Comparison of ENCODE assay signal across 8 mouse cellular contexts in genomic region chr8:95351461-95351860, GRCm38 (mm10). TPM values are rescaled to one million over a fixed set of nuclear protein-coding genes. Genes with fewer than 3 reads are reported as not detected.
DNase-seq lines count a peak whose midpoint lies in the region; ATAC-seq and TF ChIP-seq lines count a peak whose summit lies in the region.

No protein-coding gene starts in this region.

- H3K9me3 ChIP-seq in lung, embryonic 14.5 days (ENCODE audit: low read depth, low read length), result no peaks in the 10 kb centered on the region
- H3K9me3 ChIP-seq in heart, postnatal 0 days (replicated peaks; ENCODE audit: control insufficient read depth, low read length), result no peaks in the 10 kb centered on the region
- H3K9me3 ChIP-seq in liver, embryonic 16.5 days (replicated peaks; ENCODE audit: control insufficient read depth, low read length), result no peaks in the 10 kb centered on the region
- H3K9me3 ChIP-seq in stomach, embryonic 15.5 days, result no peaks in the 10 kb centered on the region

- peak; percentile 49 for TF ChIP-seq CTCF in lung, embryonic 14.5 days (IDR thresholded peaks at IDR 0.05; ENCODE audit: low read depth)
- peak; percentile 35; the same call in 1 of the 2 replicates for TF ChIP-seq CTCF in heart, postnatal 0 days (IDR thresholded peaks at IDR 0.05; ENCODE audit: low read depth)

- H3K4me3 ChIP-seq in lung, embryonic 14.5 days (ENCODE audit: low read depth, low read length), result peak overlapping the region; percentile 68
- H3K4me3 ChIP-seq in heart, postnatal 0 days (ENCODE audit: low read depth, low read length), result peak overlapping the region; percentile 83
- peak overlapping the region; percentile 59; the same call in 1 of the 2 replicates for H3K4me3 ChIP-seq in liver, embryonic 16.5 days (ENCODE audit: low read depth, low read length)
- H3K4me3 ChIP-seq in stomach, embryonic 15.5 days (replicated peaks), result peak overlapping the region; percentile 77

- H3K27me3 ChIP-seq in lung, embryonic 14.5 days (ENCODE audit: insufficient read depth, low read length), result peaks cover 9% of the 10 kb centered on the region; the same call in 1 of the 2 replicates
- H3K27me3 ChIP-seq in heart, postnatal 0 days (ENCODE audit: control insufficient read depth, insufficient read depth, low read length), result no peaks in the 10 kb centered on the region
- peaks cover 47% of the 10 kb centered on the region for H3K27me3 ChIP-seq in liver, embryonic 16.5 days (ENCODE audit: control insufficient read depth, insufficient read depth, low read depth, low read length)
- no peaks in the 10 kb centered on the region for H3K27me3 ChIP-seq in stomach, embryonic 15.5 days (replicated peaks)

- no peaks in the 10 kb centered on the region for H3K36me3 ChIP-seq in lung, embryonic 14.5 days (ENCODE audit: insufficient read depth)
- no peaks in the 10 kb centered on the region; the same call in 1 of the 2 replicates for H3K36me3 ChIP-seq in heart, postnatal 0 days (replicated peaks; ENCODE audit: control insufficient read depth, insufficient read depth, low read length)
- H3K36me3 ChIP-seq in liver, embryonic 16.5 days (ENCODE audit: control insufficient read depth, insufficient read depth), result no peaks in the 10 kb centered on the region
- H3K36me3 ChIP-seq in stomach, embryonic 15.5 days, result no peaks in the 10 kb centered on the region

- peak overlapping the region; percentile 38; the same call in 1 of the 2 replicates for H3K9ac ChIP-seq in lung, embryonic 14.5 days
- H3K9ac ChIP-seq in heart, postnatal 0 days (replicated peaks; ENCODE audit: low read depth, low read length), result peak overlapping the region; percentile 92
- H3K9ac ChIP-seq in liver, embryonic 16.5 days (ENCODE audit: low read depth, low read length), result no peak overlapping the region
- H3K9ac ChIP-seq in stomach, embryonic 15.5 days, result no peak overlapping the region

- H3K4me1 ChIP-seq in lung, embryonic 14.5 days (ENCODE audit: insufficient read depth), result peaks cover 12% of the 10 kb centered on the region
- H3K4me1 ChIP-seq in heart, postnatal 0 days (ENCODE audit: control insufficient read depth, insufficient read depth), result peaks cover 60% of the 10 kb centered on the region
- H3K4me1 ChIP-seq in liver, embryonic 16.5 days (ENCODE audit: control insufficient read depth, low read depth, low read length), result no peaks in the 10 kb centered on the region; the same call in 1 of the 2 replicates
- peaks cover 38% of the 10 kb centered on the region for H3K4me1 ChIP-seq in stomach, embryonic 15.5 days

- no peak for TF ChIP-seq EP300 in heart, postnatal 0 days (IDR thresholded peaks at IDR 0.05; ENCODE audit: low read depth)

- WGBS in lung, embryonic 14.5 days, result 4% methylated on average over 15 of the region's 15 CpGs
- 1% methylated on average over 15 of the region's 15 CpGs for WGBS in heart, postnatal 0 days
- WGBS in liver, embryonic 16.5 days (ENCODE audit: insufficient replicate concordance), result 4% methylated on average over 15 of the region's 15 CpGs
- WGBS in stomach, embryonic 15.5 days, result 3% methylated on average over 15 of the region's 15 CpGs

- peak; percentile 32; the same call in 1 of the 2 replicates for ATAC-seq in lung, embryonic 14.5 days (ENCODE audit: insufficient read depth)
- peak; percentile 38 for ATAC-seq in heart, postnatal 0 days (ENCODE audit: insufficient read depth, low read depth)
- no peak for ATAC-seq in liver, embryonic 16.5 days (ENCODE audit: low read depth)
- peak; percentile 32; the same call in 1 of the 2 replicates for ATAC-seq in stomach, embryonic 15.5 days (ENCODE audit: insufficient read depth, low FRiP score, low read depth)

- no peak overlapping the region for H3K27ac ChIP-seq in lung, embryonic 14.5 days (ENCODE audit: low read depth)
- peak overlapping the region; percentile 92 for H3K27ac ChIP-seq in heart, postnatal 0 days (ENCODE audit: low read depth)
- H3K27ac ChIP-seq in liver, embryonic 16.5 days (ENCODE audit: low read length), result no peak overlapping the region
- H3K27ac ChIP-seq in stomach, embryonic 15.5 days, result peak overlapping the region; percentile 86

- H3K4me2 ChIP-seq in lung, embryonic 14.5 days, result peak overlapping the region; percentile 96
- peak overlapping the region; percentile 76 for H3K4me2 ChIP-seq in heart, postnatal 0 days (ENCODE audit: low read depth, low read length)
- H3K4me2 ChIP-seq in liver, embryonic 16.5 days (ENCODE audit: low read depth, low read length), result peak overlapping the region; percentile 64
- H3K4me2 ChIP-seq in stomach, embryonic 15.5 days, result peak overlapping the region; percentile 88

- DNase-seq in lung, embryonic 14.5 days, result peak; percentile 76
- no peak for DNase-seq in lung, postnatal 25 days (ENCODE audit: low spot score)
- peak; percentile 67 for DNase-seq in heart, postnatal 0 days (ENCODE audit: low spot score)
- DNase-seq in thymus, postnatal 0 days (ENCODE audit: low spot score), result no peak
- DNase-seq in adrenal gland, postnatal 4 days (ENCODE audit: low spot score in 2 of 2), result no peak
- no peak for DNase-seq in spleen, postnatal 14 days (ENCODE audit: low spot score in 2 of 2)

RNA-seq across cellular contexts. Expression of gene Mmp15, which starts 0.6 kb away (rescaled TPM):
- 22.5 and 25.6 TPM in 2 replicates for polyA plus RNA-seq in lung, embryonic 14.5 days (2014; fragmentation: Nextera tagmentation; extraction: Ambion mirVana)
- total RNA-seq in heart, postnatal 0 days (2014; rRNA removed; ENCODE audit: low replicate concordance), result 132 and 171 TPM in 2 replicates
- 30.1 and 32.9 TPM in 2 replicates for polyA plus RNA-seq in heart, postnatal 0 days (2015; fragmentation: Nextera tagmentation; extraction: Ambion mirVana)
- polyA plus RNA-seq in liver, embryonic 16.5 days (2015; fragmentation: Nextera tagmentation; extraction: Ambion mirVana), result 0.76 and 0.85 TPM in 2 replicates
- 17.0 and 20.0 TPM in 2 replicates for polyA plus RNA-seq in stomach, embryonic 15.5 days (2015; fragmentation: Nextera tagmentation; extraction: Ambion mirVana)
- polyA plus RNA-seq in thymus, postnatal 0 days (2015; fragmentation: Nextera tagmentation; extraction: Ambion mirVana), result 4.0 and 4.5 TPM in 2 replicates
- 10 to 100 TPM; 25.3 to 30.8 TPM for total RNA-seq in adrenal gland, postnatal 4 days (2021)

RNA-seq across cellular contexts. Expression of gene Usb1, which starts 19.4 kb away (rescaled TPM):
- polyA plus RNA-seq in lung, embryonic 14.5 days (2014; fragmentation: Nextera tagmentation; extraction: Ambion mirVana), result 32.1 and 34.0 TPM in 2 replicates
- 37.3 and 49.0 TPM in 2 replicates for total RNA-seq in heart, postnatal 0 days (2014; rRNA removed; ENCODE audit: low replicate concordance)
- polyA plus RNA-seq in heart, postnatal 0 days (2015; fragmentation: Nextera tagmentation; extraction: Ambion mirVana), result 28.8 and 29.6 TPM in 2 replicates
- 9.9 and 10.7 TPM in 2 replicates for polyA plus RNA-seq in liver, embryonic 16.5 days (2015; fragmentation: Nextera tagmentation; extraction: Ambion mirVana)
- polyA plus RNA-seq in stomach, embryonic 15.5 days (2015; fragmentation: Nextera tagmentation; extraction: Ambion mirVana), result 36.1 and 38.5 TPM in 2 replicates
- polyA plus RNA-seq in thymus, postnatal 0 days (2015; fragmentation: Nextera tagmentation; extraction: Ambion mirVana), result 34.1 and 35.8 TPM in 2 replicates
- 10 to 100 TPM; 25.2 to 28.5 TPM for total RNA-seq in adrenal gland, postnatal 4 days (2021)

RNA-seq across cellular contexts. Expression of gene Zfp319, which starts 19.7 kb away (rescaled TPM):
- 9.2 and 10.9 TPM in 2 replicates for polyA plus RNA-seq in lung, embryonic 14.5 days (2014; fragmentation: Nextera tagmentation; extraction: Ambion mirVana)
- 7.0 and 7.8 TPM in 2 replicates for total RNA-seq in heart, postnatal 0 days (2014; rRNA removed; ENCODE audit: low replicate concordance)
- polyA plus RNA-seq in heart, postnatal 0 days (2015; fragmentation: Nextera tagmentation; extraction: Ambion mirVana), result 3.0 and 3.6 TPM in 2 replicates
- 0.88 and 1.2 TPM in 2 replicates for polyA plus RNA-seq in liver, embryonic 16.5 days (2015; fragmentation: Nextera tagmentation; extraction: Ambion mirVana)
- polyA plus RNA-seq in stomach, embryonic 15.5 days (2015; fragmentation: Nextera tagmentation; extraction: Ambion mirVana), result 6.2 and 7.2 TPM in 2 replicates
- 6.6 and 6.7 TPM in 2 replicates for polyA plus RNA-seq in thymus, postnatal 0 days (2015; fragmentation: Nextera tagmentation; extraction: Ambion mirVana)
- 10 to 100 TPM; 15.9 to 16.7 TPM for total RNA-seq in adrenal gland, postnatal 4 days (2021)

RNA-seq across cellular contexts. Expression of gene Tepp, which starts 41.1 kb away (rescaled TPM):
- 0.37 and 0.53 TPM in 2 replicates for polyA plus RNA-seq in lung, embryonic 14.5 days (2014; fragmentation: Nextera tagmentation; extraction: Ambion mirVana)
- not detected in 2 replicates for total RNA-seq in heart, postnatal 0 days (2014; rRNA removed; ENCODE audit: low replicate concordance)
- polyA plus RNA-seq in heart, postnatal 0 days (2015; fragmentation: Nextera tagmentation; extraction: Ambion mirVana), result not detected in 2 replicates
- polyA plus RNA-seq in liver, embryonic 16.5 days (2015; fragmentation: Nextera tagmentation; extraction: Ambion mirVana), result not detected in 2 replicates
- polyA plus RNA-seq in stomach, embryonic 15.5 days (2015; fragmentation: Nextera tagmentation; extraction: Ambion mirVana), result 0.23 and 0.48 TPM in 2 replicates
- 2.7 and 2.8 TPM in 2 replicates for polyA plus RNA-seq in thymus, postnatal 0 days (2015; fragmentation: Nextera tagmentation; extraction: Ambion mirVana)
- not detected for total RNA-seq in adrenal gland, postnatal 4 days (2021)

RNA-seq across cellular contexts. Expression of gene Cngb1, which starts 45.1 kb away (rescaled TPM):
- 0.28 and 0.69 TPM in 2 replicates for polyA plus RNA-seq in lung, embryonic 14.5 days (2014; fragmentation: Nextera tagmentation; extraction: Ambion mirVana)
- total RNA-seq in heart, postnatal 0 days (2014; rRNA removed; ENCODE audit: low replicate concordance), result not detected in 2 replicates
- polyA plus RNA-seq in heart, postnatal 0 days (2015; fragmentation: Nextera tagmentation; extraction: Ambion mirVana), result 1.1 and 1.4 TPM in 2 replicates
- 0.07 and 0.12 TPM in 2 replicates for polyA plus RNA-seq in liver, embryonic 16.5 days (2015; fragmentation: Nextera tagmentation; extraction: Ambion mirVana)
- 0.59 and 1.1 TPM in 2 replicates for polyA plus RNA-seq in stomach, embryonic 15.5 days (2015; fragmentation: Nextera tagmentation; extraction: Ambion mirVana)
- polyA plus RNA-seq in thymus, postnatal 0 days (2015; fragmentation: Nextera tagmentation; extraction: Ambion mirVana), result 0.67 and 1.2 TPM in 2 replicates
- 1 to 10 TPM; 2.1 to 2.3 TPM for total RNA-seq in adrenal gland, postnatal 4 days (2021)

Comparison
In these comparisons a context has a peak if more than half of its experiments do, and no peak if none do; other contexts are left out.
1. DNase-seq: peak in lung, embryonic 14.5 days (single experiment) and heart, postnatal 0 days (single experiment); none in lung, postnatal 25 days (single experiment), thymus, postnatal 0 days (single experiment), adrenal gland, postnatal 4 days (0 of 2) and spleen, postnatal 14 days (0 of 2).
2. H3K27ac ChIP-seq: peak in heart, postnatal 0 days (single experiment) and stomach, embryonic 15.5 days (single experiment); none in lung, embryonic 14.5 days (single experiment) and liver, embryonic 16.5 days (single experiment).
3. H3K9ac ChIP-seq: peak in lung, embryonic 14.5 days (single experiment) and heart, postnatal 0 days (single experiment); none in liver, embryonic 16.5 days (single experiment) and stomach, embryonic 15.5 days (single experiment).
4. Peak in every context shown above with its lines, with median percentiles within 50 percentile points of each other: H3K4me2 ChIP-seq and H3K4me3 ChIP-seq.